Mouse (Mus musculus): Measurements from ENCODE around the gene Gm28308.

Gm28308 gene

GRCm38 (mm10) chr6:52213119-52213986, at the start of gene Gm28308, which contains the start of gene Hoxa3:
Gene Gm28308, minus strand, starts transcription at chr6:52213339.
Gene Hoxa3, minus strand, starts transcription at chr6:52213336.
- DNase-seq (ENCODE audit: low spot score in 2 of 2), result no peak

DNA sequence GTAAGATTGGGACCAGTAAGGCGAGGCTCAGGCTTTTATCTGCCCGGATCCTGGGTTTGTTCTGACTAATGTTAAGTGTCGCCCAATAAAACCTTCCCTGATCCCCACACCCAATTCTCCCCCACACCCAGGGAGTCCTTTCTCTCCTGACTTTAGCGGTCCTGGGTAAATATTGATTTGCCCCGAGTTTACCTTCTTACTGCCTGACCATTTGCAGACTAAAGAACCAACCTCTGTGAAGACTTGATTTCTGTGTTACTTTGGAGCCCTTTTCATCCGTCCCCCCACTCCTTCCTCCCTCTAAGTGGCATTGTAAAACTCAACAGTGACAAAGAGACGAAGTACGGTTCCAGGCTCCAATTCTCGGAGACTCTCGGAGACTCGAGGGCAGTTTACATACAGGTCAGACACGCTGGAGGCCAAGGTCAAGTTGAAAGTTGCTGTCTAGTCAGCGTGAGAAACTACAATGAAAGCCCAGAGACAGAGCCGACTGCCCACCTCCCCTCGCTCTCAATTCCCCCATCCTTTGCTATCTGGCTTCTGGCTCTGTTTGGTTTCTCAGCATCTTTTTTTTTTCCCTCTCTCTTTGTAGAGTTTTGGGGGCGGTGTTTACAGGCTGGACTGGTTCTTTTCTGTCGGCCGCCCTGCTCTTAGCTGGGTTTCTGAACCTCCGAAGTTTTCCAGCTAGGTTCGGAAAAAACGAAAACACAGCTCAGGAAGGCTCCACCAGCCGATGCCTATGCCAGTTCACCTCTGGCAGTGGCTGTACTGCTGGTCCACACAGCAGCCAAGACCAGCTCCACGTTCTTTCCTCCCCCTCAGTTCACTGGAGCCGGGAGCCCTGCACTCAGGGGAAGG, 49.6 kb upstream of the Gm28308 start:
- peak in 1 of 2 experiments; percentile 10 for DNase-seq (ENCODE audit: low spot score in 2 of 2)

DNA sequence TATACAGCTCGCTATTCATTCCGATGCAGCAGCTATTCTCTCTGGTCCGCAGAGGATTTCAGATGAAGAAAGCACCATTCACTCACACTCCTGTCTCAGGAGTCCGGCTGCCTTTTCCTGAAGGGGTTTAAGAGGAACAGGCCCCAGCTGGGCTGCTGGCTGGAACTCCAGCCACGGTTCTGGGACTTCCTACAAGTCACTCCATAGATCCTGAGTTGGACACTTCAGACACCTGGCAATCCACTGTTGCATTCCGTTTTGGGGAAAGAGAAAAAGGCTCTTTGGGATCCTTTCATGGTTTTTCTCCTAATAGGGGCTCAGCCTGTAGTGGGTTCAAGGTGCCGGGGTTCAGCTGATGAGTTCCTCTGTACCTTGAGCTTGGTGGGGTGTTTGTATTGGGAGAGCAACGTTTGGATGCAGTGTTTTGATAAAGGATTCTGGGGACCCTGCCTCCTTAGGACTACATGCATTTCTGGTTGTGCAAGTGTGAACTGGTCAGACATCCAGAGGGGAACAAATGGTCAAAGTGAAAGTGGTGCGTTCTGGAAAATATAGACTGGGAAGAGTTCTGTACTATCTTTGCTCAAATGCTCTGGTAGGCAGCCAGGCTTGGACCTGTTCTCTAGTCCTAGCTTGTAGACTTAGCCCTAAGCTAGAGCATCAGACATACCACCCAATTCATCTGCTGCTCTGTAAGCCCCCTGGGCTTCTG, 48.8 kb upstream of the Gm28308 start:
- peak in 1 of 2 experiments; percentile 16 for DNase-seq (ENCODE audit: low spot score in 2 of 2)

- DNase-seq (ENCODE audit: low spot score in 2 of 2), result peak in 1 of 2 experiments; percentile 7
These were observed 47.8 kb upstream of the Gm28308 start, which contains the start of gene Hoxa13 for GRCm38 (mm10) chr6:52260654-52261575. Gene Hoxa13, minus strand, starts transcription at chr6:52260880.

GRCm38 (mm10) chr6:52259811-52260261, 46.7 kb upstream of the Gm28308 start:
- DNase-seq (ENCODE audit: low spot score in 2 of 2), result no peak

GRCm38 (mm10) chr6:52259081-52259790, 46.1 kb upstream of the Gm28308 start:
- no peak for DNase-seq (ENCODE audit: low spot score in 2 of 2)

- DNase-seq (ENCODE audit: low spot score in 2 of 2), result peak; percentile 65 to 84
These were observed 43.8 kb upstream of the Gm28308 start for GRCm38 (mm10) chr6:52256956-52257355.

DNA sequence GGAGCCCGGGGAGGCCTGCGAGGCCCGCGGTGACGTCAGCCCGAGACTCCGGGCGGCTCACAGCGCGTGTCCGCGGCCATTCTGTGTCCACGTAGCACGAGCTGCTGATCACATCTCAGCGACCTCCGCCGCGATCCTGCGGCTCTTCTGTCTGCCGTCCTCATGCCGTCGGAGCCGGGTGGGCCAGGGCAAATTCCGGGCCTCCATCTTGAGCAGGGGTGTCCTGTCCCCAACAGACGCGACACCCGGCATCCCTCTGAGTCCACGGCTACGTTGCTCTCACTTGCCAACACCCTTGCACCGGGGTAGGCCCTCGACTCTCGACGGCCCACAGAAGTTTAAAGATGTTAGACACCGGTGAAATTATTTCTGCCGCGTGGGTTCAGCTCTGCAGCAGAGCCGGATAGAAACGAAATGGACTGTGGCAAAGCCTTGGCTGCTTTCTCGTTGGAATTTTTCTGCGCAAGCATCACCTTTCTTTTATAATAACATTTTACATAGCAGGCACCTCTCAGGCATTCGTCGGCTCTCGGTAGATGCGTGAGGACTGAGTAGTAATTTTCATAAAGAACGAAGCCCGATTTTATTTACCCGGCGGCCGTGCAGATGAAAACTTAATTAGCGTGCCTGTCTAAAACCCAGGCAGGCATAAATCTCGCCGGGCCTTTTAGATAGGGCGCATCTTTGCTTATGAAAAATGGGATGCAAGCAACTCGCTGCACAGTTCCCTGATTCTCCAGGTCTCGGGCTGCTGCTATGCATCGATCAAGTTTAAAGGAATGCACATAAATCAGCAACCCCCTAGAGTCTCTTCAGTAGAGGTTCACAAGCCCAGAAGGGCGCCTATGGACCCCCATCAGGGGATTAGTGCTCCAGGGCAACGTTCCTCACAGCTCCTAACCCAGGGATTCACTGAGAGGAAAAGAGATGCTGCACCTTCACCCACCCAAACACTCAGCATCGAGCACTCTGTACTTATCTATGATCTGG, 40.7 kb upstream of the Gm28308 start:
- DNase-seq (ENCODE audit: low spot score in 2 of 2), result no peak

- DNase-seq (ENCODE audit: low spot score in 2 of 2), result no peak
These were observed 39.7 kb upstream of the Gm28308 start for GRCm38 (mm10) chr6:52252775-52253376.

GRCm38 (mm10) chr6:52252016-52252774, 39.1 kb upstream of the Gm28308 start:
- DNase-seq (ENCODE audit: low spot score in 2 of 2), result no peak

- DNase-seq (ENCODE audit: low spot score in 2 of 2), result peak in 1 of 2 experiments; percentile 14
These were observed 38.2 kb upstream of the Gm28308 start for GRCm38 (mm10) chr6:52251177-52251879.

- peak in 1 of 2 experiments; percentile 6 for DNase-seq (ENCODE audit: low spot score in 2 of 2)
These were observed 36.7 kb upstream of the Gm28308 start for GRCm38 (mm10) chr6:52249826-52250225.

DNA sequence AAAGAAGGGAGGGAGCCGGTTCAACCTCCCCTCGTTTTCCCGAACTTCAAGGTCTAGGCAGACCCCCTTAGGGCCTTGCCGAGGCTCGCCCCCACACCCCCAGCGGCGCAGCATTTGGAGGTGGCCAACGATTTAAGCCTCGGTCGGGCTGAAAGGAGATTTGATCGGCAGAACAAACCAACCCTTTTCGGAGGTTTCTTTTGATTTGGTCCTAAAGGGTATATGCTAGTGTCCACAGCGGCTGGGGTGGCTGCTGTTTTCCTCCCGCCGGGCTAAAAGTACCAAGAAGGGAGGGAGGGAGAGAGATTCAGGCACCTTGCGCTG, 36.2 kb upstream of the Gm28308 start:
- DNase-seq (ENCODE audit: low spot score in 2 of 2), result peak in 1 of 2 experiments; percentile 16

GRCm38 (mm10) chr6:52248638-52249414, 35.7 kb upstream of the Gm28308 start:
- DNase-seq (ENCODE audit: low spot score in 2 of 2), result peak in 1 of 2 experiments; percentile 16

GRCm38 (mm10) chr6:52247766-52248637, 34.9 kb upstream of the Gm28308 start:
- peak in 1 of 2 experiments; percentile 13 for DNase-seq (ENCODE audit: low spot score in 2 of 2)
